Mouse (Mus musculus) hindbrain, embryonic 14.5 days (tissue): ENCODE measurements around the gene Bclaf1. TPM values are rescaled to one million over a fixed set of nuclear protein-coding genes. Genes with fewer than 3 reads are reported as not detected.
A peak's percentile ranks its signal among the peaks of the same experiment; 100 is the strongest.

ENCODE experiments used
- ATAC-seq: fragments of 200-750 bp; cut with Nextera tagmentation; 2 replicates; pipeline ENCODE4 v1.8.0; 2017; ENCODE audit warnings: moderate number of reproducible peaks, mild to moderate bottlenecking, moderate TSS enrichment, moderate library complexity; ENCODE audit not compliant: low FRiP score
- DNase-seq: peaks from one replicate; pipeline ENCODE4 v3.0.0-alpha.2; 2015; ENCODE audit warnings: low spot score
- H3K27ac ChIP-seq: fragments of 300-500 bp; sonication (generic); 2 replicates; pipeline ENCODE4 v1.5.1; 2014; ENCODE audit warnings: mild to moderate bottlenecking, moderate library complexity
- H3K27me3 ChIP-seq: fragments of 300-500 bp; sonication (generic); 2 replicates; pipeline ENCODE4 v1.6.1; 2014; ENCODE audit warnings: mild to moderate bottlenecking, low read length, mixed read lengths; ENCODE audit not compliant: control insufficient read depth, insufficient read depth
- H3K36me3 ChIP-seq: fragments of 300-500 bp; sonication (generic); replicated peaks from 2 replicates; pipeline ENCODE4 v1.6.1; 2014; ENCODE audit not compliant: control insufficient read depth, insufficient read depth
- H3K4me1 ChIP-seq: fragments of 300-500 bp; sonication (generic); replicated peaks from 2 replicates; pipeline ENCODE4 v1.6.1; 2014; ENCODE audit warnings: antibody characterized with exemption, low read length, mixed read lengths; ENCODE audit not compliant: control insufficient read depth, insufficient read depth
- H3K4me2 ChIP-seq: fragments of 300-500 bp; sonication (generic); replicated peaks from 2 replicates; pipeline ENCODE4 v1.6.1; 2014; ENCODE audit warnings: mild to moderate bottlenecking, moderate library complexity
- H3K4me3 ChIP-seq: fragments of 300-500 bp; sonication (generic); replicated peaks from 2 replicates; pipeline ENCODE4 v1.5.1; 2014; ENCODE audit warnings: mild to moderate bottlenecking, low read length
- H3K9ac ChIP-seq: fragments of 300-500 bp; sonication (generic); 2 replicates; pipeline ENCODE4 v1.6.1; 2014
- H3K9me3 ChIP-seq: fragments of 300-500 bp; sonication (generic); 2 replicates; pipeline ENCODE4 v1.6.1; 2016; ENCODE audit warnings: low read length; ENCODE audit not compliant: control insufficient read depth
- WGBS: fragments of 180-500 bp; shearing (Covaris S2); extraction: QIAGEN DNeasy Blood & Tissue Kit; methylation state at CpG from one replicate; pipeline ENCODE4 v1.1.7; 2014; 5-methylcytosine and 5-hydroxymethylcytosine counted together
- microRNA-seq: library from miRNA; unstranded; fragments of <30 nt; microRNA quantifications from one replicate; pipeline ENCODE4, GENCODE M21; 2016
- polyA plus RNA-seq: library from polyadenylated mRNA; unstranded; fragments of >200 nt; fragmentation: Nextera tagmentation; extraction: Ambion mirVana; gene quantifications from 2 replicates; pipeline ENCODE4 v1.2.1, GENCODE M21; 2014

Bclaf1 gene
- polyA plus RNA-seq, 1 experiment from 2014 or later: 115 TPM

DNA sequence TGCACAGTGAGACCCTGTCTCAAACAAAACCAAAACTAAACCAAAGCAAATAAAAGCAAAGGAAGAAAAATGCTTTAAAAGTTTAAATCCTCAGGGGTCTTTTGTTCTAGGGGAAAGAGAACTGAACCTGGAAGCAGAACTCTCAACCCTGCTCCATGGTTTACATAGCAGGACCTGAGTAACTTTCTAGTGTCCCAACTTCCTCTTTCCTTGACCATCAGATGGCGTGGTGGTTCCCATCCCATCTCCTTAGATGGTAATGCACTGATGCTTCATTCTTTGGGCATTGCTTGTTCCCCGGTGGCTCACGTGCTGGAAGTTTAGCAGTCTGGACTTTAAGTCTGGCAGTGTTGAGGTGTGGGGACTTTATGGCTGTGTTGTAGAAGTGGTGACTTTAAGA lies 69.1 kb downstream of the Bclaf1 start:
- H3K4me1 ChIP-seq: peaks cover 9% of the 10 kb centered on the region
- WGBS: 82% methylated on average over 3 of the region's 3 CpGs

DNA sequence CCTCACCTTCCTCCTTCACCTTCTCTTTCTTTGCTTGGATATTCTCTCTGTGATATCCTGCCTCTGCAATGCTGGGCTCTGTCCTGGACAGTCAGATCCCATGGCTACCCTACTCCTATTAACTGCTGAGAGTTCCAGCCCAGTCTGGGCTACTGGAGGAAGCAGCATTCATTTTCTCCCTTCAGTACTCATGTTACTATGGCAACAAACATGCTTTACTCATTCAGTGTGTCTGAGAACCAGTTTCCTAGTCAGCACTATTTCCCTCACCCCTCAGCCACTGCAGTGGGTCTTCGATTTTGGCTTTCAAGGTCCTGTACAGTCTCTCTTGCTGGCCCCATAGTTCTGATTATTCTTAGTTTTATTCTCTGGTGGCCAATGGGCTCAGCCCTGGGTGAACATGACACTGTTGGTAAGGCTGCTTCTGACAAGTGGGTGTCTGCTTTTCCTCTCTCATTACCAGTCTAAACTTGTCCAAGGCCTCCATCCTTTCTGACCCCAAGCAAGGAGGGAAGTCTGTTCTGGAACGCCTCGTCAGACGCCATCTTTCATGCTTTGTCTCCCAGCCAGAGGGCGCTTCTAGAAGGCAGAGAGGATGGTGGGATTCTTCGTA lies 70.6 kb downstream of the Bclaf1 start:
- 65% methylated on average over 6 of the region's 6 CpGs for WGBS
- Histone ChIP-seq H3K27me3 (no peaks in the 10 kb centered on the region), H3K27ac (no peak overlapping the region), H3K36me3 (no peaks in the 10 kb centered on the region), H3K4me2 (no peak overlapping the region), H3K4me3 (no peak overlapping the region), H3K9me3 (no peaks in the 10 kb centered on the region), H3K4me1 (peaks cover 9% of the 10 kb centered on the region), H3K9ac (no peak overlapping the region)
- DNase-seq (peak; percentile 28), ATAC-seq (peak; percentile 82; the same call in 1 of the 2 replicates)

More for the DNA sequence above, 69.1 kb downstream of the Bclaf1 start:
- no peak overlapping the region for H3K27ac ChIP-seq
- DNase-seq (no peak), ATAC-seq (no peak)
- no peaks in the 10 kb centered on the region for H3K9me3 ChIP-seq
- no peaks in the 10 kb centered on the region for H3K27me3 ChIP-seq
- H3K9ac ChIP-seq: no peak overlapping the region
- no peak overlapping the region for H3K4me2 ChIP-seq
- no peaks in the 10 kb centered on the region for H3K36me3 ChIP-seq
- H3K4me3 ChIP-seq: no peak overlapping the region

DNA sequence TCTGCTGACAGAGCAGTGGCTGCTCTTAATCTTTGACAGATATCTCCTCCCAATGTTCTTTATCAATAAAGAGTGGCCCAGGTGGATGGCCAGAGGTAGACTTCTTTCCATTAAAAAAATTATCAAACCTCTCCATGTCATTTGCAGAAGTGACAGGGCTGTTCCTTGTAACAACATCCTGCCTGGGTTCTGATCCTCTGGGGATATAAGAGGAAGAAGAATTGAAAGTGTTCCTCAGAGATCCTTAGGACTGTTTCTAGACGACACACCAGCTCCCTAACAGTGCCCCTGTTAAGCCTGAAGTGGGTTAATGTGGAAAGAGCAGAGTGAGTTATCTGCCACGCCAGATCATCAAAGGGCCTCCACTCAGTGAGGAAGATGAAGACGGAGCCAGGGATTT lies 78.3 kb downstream of the Bclaf1 start:
- H3K27me3 ChIP-seq: no peaks in the 10 kb centered on the region
- no peak overlapping the region for H3K9ac ChIP-seq
- no peak overlapping the region for H3K4me2 ChIP-seq
- no peaks in the 10 kb centered on the region for H3K4me1 ChIP-seq
- no peaks in the 10 kb centered on the region for H3K9me3 ChIP-seq
- DNase-seq: no peak
- H3K4me3 ChIP-seq: no peak overlapping the region
- no peak overlapping the region for H3K27ac ChIP-seq
- WGBS: 70% methylated on average over 3 of the region's 3 CpGs
- H3K36me3 ChIP-seq: no peaks in the 10 kb centered on the region
- ATAC-seq: no peak

Small RNA genes within 50 kb of the gene (microRNA-seq; reads per million reads assigned to microRNA genes)
- gene Mir6413: not detected

Other genes starting within 250 kb of the Bclaf1 start
- gene Map7, start 164.0 kb upstream of the Bclaf1 start, polyA plus RNA-seq: 7.2 and 8.7 TPM in 2 replicates
- gene Mtfr2, start 35.3 kb downstream of the Bclaf1 start, polyA plus RNA-seq: 0.31 and 0.38 TPM in 2 replicates